Mouse (Mus musculus) telencephalon, adult 2 months (tissue): ENCODE measurements around the gene Ccdc85c.

Source experiments
- DNase-seq: peaks from one replicate; pipeline ENCODE4 v3.0.0-alpha.2; 2011; ENCODE audit warnings: low read depth, low spot score

Ccdc85c gene

GRCm38 (mm10) chr12:108178331-108179245 is 96.6 kb downstream of the Ccdc85c start:
- DNase-seq = no peak

- no peak for DNase-seq
These were observed 98.9 kb downstream of the Ccdc85c start for GRCm38 (mm10) chr12:108176366-108176765.

GRCm38 (mm10) chr12:108174606-108175505 is 100.4 kb downstream of the Ccdc85c start:
- DNase-seq = no peak

- DNase-seq = no peak
These were observed 102.6 kb downstream of the Ccdc85c start for GRCm38 (mm10) chr12:108172639-108173038.

- DNase-seq = no peak
These were observed 103.9 kb downstream of the Ccdc85c start for GRCm38 (mm10) chr12:108171336-108171735.

- DNase-seq = no peak
These were observed 104.8 kb downstream of the Ccdc85c start for GRCm38 (mm10) chr12:108170467-108170866.

GRCm38 (mm10) chr12:108168909-108169308 is 106.3 kb downstream of the Ccdc85c start:
- no peak for DNase-seq

- no peak for DNase-seq
These were observed 111.5 kb downstream of the Ccdc85c start for GRCm38 (mm10) chr12:108163706-108164105.

GRCm38 (mm10) chr12:108162036-108162435 is 113.2 kb downstream of the Ccdc85c start:
- DNase-seq = no peak

- no peak for DNase-seq
These were observed 115.4 kb downstream of the Ccdc85c start for GRCm38 (mm10) chr12:108159863-108160262.
